ENCODE assay signal across 8 mouse cellular contexts in the genomic region with DNA sequence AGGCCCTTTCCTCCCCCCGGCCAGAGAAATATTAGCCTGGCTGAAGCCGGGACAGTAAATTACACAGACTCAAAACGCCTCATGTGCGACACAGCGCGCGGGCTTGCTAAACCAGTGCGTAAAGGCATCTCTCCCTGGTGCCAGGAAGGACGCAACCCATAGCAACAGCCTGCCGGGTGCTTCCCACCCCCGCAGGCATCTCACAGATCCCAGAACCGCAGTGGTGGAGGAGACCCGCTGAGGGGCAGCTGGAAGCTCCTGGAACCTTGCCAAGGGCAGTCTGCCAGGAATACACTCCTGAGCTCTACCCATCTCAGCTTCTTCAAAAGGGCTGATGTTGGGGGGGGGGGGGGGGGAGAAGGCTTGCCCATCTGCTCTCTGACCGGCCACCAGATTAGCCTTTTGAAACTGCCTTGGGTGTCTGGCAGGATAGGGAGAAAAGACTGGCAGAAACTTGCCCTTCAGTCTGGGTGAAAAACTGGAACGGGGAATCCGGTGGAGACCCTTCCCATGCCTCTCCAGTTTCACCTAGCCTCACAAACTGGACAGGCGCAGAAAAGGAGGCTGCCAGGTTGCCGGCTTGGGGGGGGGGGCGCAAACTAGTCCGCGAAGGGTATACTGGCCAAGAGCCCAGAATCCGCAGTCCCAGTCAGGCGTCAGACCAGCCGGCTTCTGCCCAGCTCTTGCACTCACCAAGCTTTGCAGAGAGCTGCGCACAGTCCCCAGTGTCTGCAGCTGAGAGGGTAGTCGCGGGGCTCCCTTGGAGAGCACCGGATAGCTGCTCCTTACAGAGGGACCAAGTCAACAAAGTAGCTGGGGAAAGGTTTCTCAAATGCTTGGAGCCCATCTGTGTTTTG. TPM values are rescaled to one million over a fixed set of nuclear protein-coding genes. Genes with fewer than 3 reads are reported as not detected.
DNase-seq lines count a peak whose midpoint lies in the region; ATAC-seq lines count a peak whose summit lies in the region.

Gene Tacr1, plus strand, starts transcription at position 740 of the 857 bp plus-strand sequence.

- peak within 1 kb of the TSS; percentile 35 for H3K4me3 ChIP-seq in neural tube, embryonic 14.5 days (ENCODE audit: low read depth, low read length)

- peak; percentile 9 for DNase-seq in kidney, postnatal 14 days
- DNase-seq in kidney, adult 9 months = no peak
- peak; percentile 91 to 93 for DNase-seq in cerebellum, postnatal 10 days
- DNase-seq in frontal cortex, adult 2 months (ENCODE audit: extremely low spot score in 1 of 2, low spot score in 1 of 2) = peak; percentile 14 to 69
- peak; percentile 74 to 86 for DNase-seq in left cerebral cortex, postnatal 14 days (ENCODE audit: low spot score in 2 of 2)

- H3K9ac ChIP-seq in neural tube, embryonic 14.5 days (replicated peaks; ENCODE audit: low read depth, low read length) = peak within 1 kb of the TSS; percentile 53

- peak within 1 kb of the TSS; percentile 40 for H3K27ac ChIP-seq in neural tube, embryonic 14.5 days (ENCODE audit: low read depth, low read length)

- under 1% methylated on average over 25 of the region's 28 CpGs for WGBS in neural tube, embryonic 14.5 days

- peaks cover 6% of the 10 kb centered on the region for H3K27me3 ChIP-seq in neural tube, embryonic 14.5 days (ENCODE audit: control insufficient read depth, insufficient read depth, low read length)

- no peaks in the 10 kb centered on the region for H3K36me3 ChIP-seq in neural tube, embryonic 14.5 days (ENCODE audit: control insufficient read depth, insufficient read depth, low read length)

- H3K4me1 ChIP-seq in neural tube, embryonic 14.5 days (ENCODE audit: control insufficient read depth, insufficient read depth, low read length) = peaks cover 7% of the 10 kb centered on the region; the same call in 1 of the 2 replicates

- no peaks in the 10 kb centered on the region for H3K9me3 ChIP-seq in neural tube, embryonic 14.5 days (ENCODE audit: control insufficient read depth, low read length)

- ATAC-seq in neural tube, embryonic 14.5 days (ENCODE audit: low read depth) = peak; percentile 94
- no peak for ATAC-seq in erythroid progenitor cell, adult 5-6 weeks (replicated peaks; ENCODE audit: low FRiP score, poor library complexity, severe bottlenecking)
- no peak for ATAC-seq in megakaryocyte-erythroid progenitor cell, adult 5-6 weeks (replicated peaks; ENCODE audit: low FRiP score, low TSS enrichment, poor library complexity, severe bottlenecking)

- H3K4me2 ChIP-seq in neural tube, embryonic 14.5 days (ENCODE audit: low read depth, low read length) = peak within 1 kb of the TSS; percentile 84

- intact Hi-C loops in left cerebral cortex, postnatal 14 days (cut with DNase I) = no loop called here

RNA-seq across cellular contexts. Expression of gene Tacr1, which starts in this region (rescaled TPM):
- 3.0 and 3.6 TPM in 2 replicates for polyA plus RNA-seq in frontal cortex, adult 2 months (2012; rRNA removed)
- 1 to 10 TPM; 2.2 to 2.7 TPM for total RNA-seq in left cerebral cortex, postnatal 14 days (2021)
- 6.8 and 7.2 TPM in 2 replicates for polyA plus RNA-seq in neural tube, embryonic 14.5 days (2014; fragmentation: Nextera tagmentation; extraction: Ambion mirVana)
- not detected in 2 replicates for total RNA-seq in erythroid progenitor cell, adult 5-6 weeks (2015; ENCODE audit: low replicate concordance)
- total RNA-seq in erythroid progenitor cell, adult 5-6 weeks (2017; ENCODE audit: low replicate concordance) = not detected in 2 replicates
- 0.28 TPM in 1 of 2 replicates, not detected in the other for total RNA-seq in megakaryocyte-erythroid progenitor cell, adult 5-6 weeks (2014; fragmentation: Nextera tagmentation)
- total RNA-seq in megakaryocyte-erythroid progenitor cell, adult 5-6 weeks (2017) = not detected in 2 replicates
